Mouse (Mus musculus) mammary gland, adult 2 months (tissue): ENCODE results near the gene Irak1bp1. TPM values are rescaled to one million over a fixed set of nuclear protein-coding genes. Genes with fewer than 3 reads are reported as not detected.

ENCODE experiments used
- polyA plus RNA-seq: library from polyadenylated mRNA; depleted of rRNA; stranded (reverse); fragments of >200 nt; gene quantifications from 2 replicates; pipeline ENCODE4 v1.2.3, GENCODE M21; 2012; ENCODE audit warnings: low replicate concordance; rRNA removed

The Irak1bp1 gene
- polyA plus RNA-seq = 6.6 and 30.3 TPM in 2 replicates

DNA sequence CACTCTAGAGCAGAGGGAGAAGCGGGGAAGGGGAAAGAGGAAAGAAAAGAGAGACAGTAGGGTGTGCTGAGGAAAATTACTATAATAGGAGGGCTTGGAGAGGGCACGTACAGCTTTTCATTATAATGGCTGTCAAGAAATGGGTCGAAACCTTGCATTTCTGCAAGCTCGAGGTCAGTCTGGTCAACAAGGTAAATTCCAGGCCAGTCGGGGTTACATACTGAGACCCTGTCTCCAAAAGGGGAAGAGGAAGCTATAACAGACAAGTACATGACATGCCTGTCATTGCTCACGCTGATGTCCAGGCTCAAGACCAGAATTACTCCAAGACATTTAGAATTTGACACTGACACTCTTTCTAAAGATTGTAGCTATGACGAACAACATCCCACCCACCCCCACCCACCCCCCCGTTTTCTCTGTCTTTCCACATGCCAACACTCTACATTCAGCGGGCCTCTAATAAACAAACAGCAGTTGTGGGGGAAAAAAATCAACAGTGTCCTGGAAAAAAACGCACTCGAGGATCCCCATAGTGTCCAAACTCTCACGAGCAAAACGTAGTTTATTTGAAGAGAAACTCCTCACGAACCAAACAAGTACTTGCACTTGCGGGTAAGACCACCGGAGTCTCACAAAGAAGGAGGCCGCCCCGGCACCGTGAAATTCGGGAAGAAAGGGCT lies at the start of gene Irak1bp1:
Gene Irak1bp1 (plus strand): TSS at position 534 of the 683 bp plus-strand sequence.

Other genes starting within 250 kb of the Irak1bp1 start
- gene Phip, start 146.0 kb downstream of the Irak1bp1 start, polyA plus RNA-seq = 3.2 and 5.5 TPM in 2 replicates